Mouse (Mus musculus) liver, adult 2 months (tissue): ENCODE measurements around the gene Naaladl1.

Source experiments
- CTCF ChIP-seq: fragments of 200-500 bp; IDR thresholded peaks from 2 replicates; pipeline ENCODE4 v1.5.1; 2011; ENCODE audit warnings: low read depth, low read length, control low read depth
- POLR2A ChIP-seq: fragments of 200-500 bp; IDR thresholded peaks from 2 replicates; pipeline ENCODE4 v1.6.1; 2011; ENCODE audit warnings: low read length, control low read depth; ENCODE audit not compliant: insufficient read depth; ENCODE audit errors: extremely low read depth

DNA sequence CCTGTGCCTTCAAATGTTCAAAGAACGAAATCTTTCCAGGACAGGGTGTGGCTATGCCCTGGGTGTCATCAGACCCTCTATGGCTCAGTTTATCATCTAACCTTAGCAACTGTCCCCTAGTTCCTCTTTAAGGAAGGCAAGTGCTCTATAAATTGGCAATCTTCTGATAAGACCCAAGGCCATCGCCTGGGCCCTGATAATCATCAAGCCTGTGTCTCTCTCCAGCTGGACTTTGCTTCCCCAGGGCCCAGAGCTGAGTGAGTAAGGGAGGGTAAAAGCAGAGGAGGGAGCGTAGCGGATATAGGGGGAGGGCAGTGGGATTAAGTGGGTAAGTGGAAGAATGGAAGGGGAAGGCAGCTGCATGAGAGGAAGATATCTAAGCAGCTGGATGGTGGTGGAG is 1.1 kb upstream of the Naaladl1 start:
- TF ChIP-seq CTCF (no peak), POLR2A (no peak)
